Mouse (Mus musculus) hindbrain, embryonic 13.5 days (tissue): ENCODE measurements around the gene Nrxn3. TPM values are rescaled to one million over a fixed set of nuclear protein-coding genes. Genes with fewer than 3 reads are reported as not detected.

Experiments used
- ATAC-seq: fragments of 200-750 bp; cut with Nextera tagmentation; 2 replicates; pipeline ENCODE4 v1.8.0; 2017; ENCODE audit warnings: moderate TSS enrichment; ENCODE audit not compliant: low FRiP score
- H3K27ac ChIP-seq: fragments of 300-500 bp; sonication (generic); 2 replicates; pipeline ENCODE4 v1.5.1; 2015; ENCODE audit warnings: inconsistent platforms, mild to moderate bottlenecking, moderate library complexity
- H3K27me3 ChIP-seq: fragments of 300-500 bp; sonication (generic); 2 replicates; pipeline ENCODE4 v1.6.1; 2015; ENCODE audit warnings: mild to moderate bottlenecking, inconsistent platforms
- H3K36me3 ChIP-seq: fragments of 300-500 bp; sonication (generic); 2 replicates; pipeline ENCODE4 v1.6.1; 2015; ENCODE audit warnings: mild to moderate bottlenecking, inconsistent platforms
- H3K4me1 ChIP-seq: fragments of 300-500 bp; sonication (generic); replicated peaks from 2 replicates; pipeline ENCODE4 v1.6.1; 2015; ENCODE audit warnings: inconsistent platforms
- H3K4me2 ChIP-seq: fragments of 300-500 bp; sonication (generic); 2 replicates; pipeline ENCODE4 v1.6.1; 2015; ENCODE audit warnings: inconsistent platforms, mild to moderate bottlenecking, moderate library complexity
- H3K4me3 ChIP-seq: fragments of 300-500 bp; sonication (generic); 2 replicates; pipeline ENCODE4 v1.5.1; 2015; ENCODE audit warnings: mild to moderate bottlenecking, inconsistent platforms
- H3K9ac ChIP-seq: fragments of 300-500 bp; sonication (generic); 2 replicates; pipeline ENCODE4 v1.6.1; 2015; ENCODE audit warnings: mild to moderate bottlenecking, inconsistent platforms
- H3K9me3 ChIP-seq: fragments of 300-500 bp; sonication (generic); 2 replicates; pipeline ENCODE4 v1.6.1; 2016; ENCODE audit warnings: inconsistent platforms
- WGBS: fragments of 180-500 bp; shearing (Covaris S2); methylation state at CpG from one replicate; pipeline ENCODE4 v1.1.7; 2015; 5-methylcytosine and 5-hydroxymethylcytosine counted together
- polyA plus RNA-seq: library from polyadenylated mRNA; unstranded; fragments of >200 nt; fragmentation: Nextera tagmentation; extraction: Ambion mirVana; gene quantifications from 2 replicates; pipeline ENCODE4 v1.2.1, GENCODE M21; 2015

The Nrxn3 gene
- polyA plus RNA-seq, result 84.3 and 92.1 TPM in 2 replicates

GRCm38 (mm10) chr12:88722691-88723070 is at the start of gene Nrxn3:
Gene Nrxn3, plus strand, starts transcription at chr12:88722876.
- Histone ChIP-seq H3K9ac (peak within 1 kb of the TSS; percentile 71), H3K4me1 (peaks cover 10% of the 10 kb centered on the region), H3K36me3 (no peaks in the 10 kb centered on the region), H3K9me3 (no peaks in the 10 kb centered on the region), H3K27ac (peak within 1 kb of the TSS; percentile 53; the same call in 1 of the 2 replicates), H3K4me3 (peak within 1 kb of the TSS; percentile 48), H3K27me3 (no peaks in the 10 kb centered on the region), H3K4me2 (peak within 1 kb of the TSS; percentile 55)
- ATAC-seq, result peak; percentile 96
- WGBS, result 1% methylated on average over 9 of the region's 9 CpGs

DNA sequence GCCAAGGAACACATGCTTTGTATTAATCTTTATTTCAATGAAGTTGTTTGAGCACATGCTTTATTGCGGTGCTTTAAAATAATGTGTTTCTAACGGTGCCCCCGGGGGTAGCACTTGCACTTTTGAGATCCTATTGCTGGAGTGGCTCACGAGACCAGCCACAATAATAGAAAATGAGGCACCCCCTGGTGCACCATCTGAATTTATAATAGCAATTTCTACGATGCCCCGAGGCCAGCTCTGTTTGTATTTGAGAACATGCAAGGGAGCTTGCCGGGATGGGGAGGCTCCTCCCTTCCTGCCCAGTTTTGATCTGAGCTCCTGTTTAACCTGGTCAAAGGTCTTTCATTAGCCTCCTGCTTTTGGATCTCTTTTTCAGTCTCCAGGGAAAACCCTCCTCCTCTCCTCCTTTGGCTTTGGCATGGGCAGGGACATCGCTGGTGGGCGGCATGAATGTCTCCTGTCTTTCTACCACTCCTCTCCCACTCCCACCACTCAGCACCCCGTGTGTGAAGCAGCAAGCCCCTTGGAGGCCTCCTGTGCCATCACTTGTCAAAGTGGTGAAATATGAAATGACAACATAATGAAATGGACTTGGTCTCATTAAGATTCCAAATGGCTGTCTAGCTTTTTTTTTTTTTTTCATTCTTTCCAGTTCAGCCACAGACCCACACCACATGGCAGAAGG is 18.4 kb upstream of the Nrxn3 start:
- H3K4me1 ChIP-seq, result peaks cover 14% of the 10 kb centered on the region
- peak overlapping the region; percentile 52 for H3K27ac ChIP-seq
- peak; percentile 67 for ATAC-seq
- H3K4me3 ChIP-seq, result no peak overlapping the region
- no peaks in the 10 kb centered on the region for H3K9me3 ChIP-seq
- no peak overlapping the region for H3K4me2 ChIP-seq
- H3K9ac ChIP-seq, result no peak overlapping the region
- no peaks in the 10 kb centered on the region for H3K27me3 ChIP-seq
- 44% methylated on average over 10 of the region's 10 CpGs for WGBS
- no peaks in the 10 kb centered on the region for H3K36me3 ChIP-seq

DNA sequence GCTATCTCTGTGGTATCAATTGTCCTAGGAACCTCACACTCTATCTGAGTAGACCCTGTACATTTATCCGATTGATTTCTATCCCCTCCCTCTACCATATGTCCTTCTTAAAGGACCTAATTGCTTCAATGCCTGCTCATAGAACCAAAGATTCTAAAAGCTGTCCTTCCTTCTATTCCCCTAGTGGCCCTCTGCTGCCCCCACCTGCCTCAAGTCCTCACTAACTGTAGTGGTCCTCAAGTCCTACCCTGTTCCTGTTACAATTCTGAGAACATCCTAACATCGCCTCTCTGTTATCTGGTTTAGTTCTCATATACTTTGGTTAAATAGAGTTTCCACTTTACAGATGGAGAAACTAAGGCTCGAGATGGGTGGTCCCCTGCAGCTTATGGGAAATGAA is 16.7 kb upstream of the Nrxn3 start:
- ATAC-seq, result no peak

GRCm38 (mm10) chr12:88707786-88708185 is 14.9 kb upstream of the Nrxn3 start:
- Histone ChIP-seq H3K27ac (no peak overlapping the region), H3K27me3 (no peaks in the 10 kb centered on the region), H3K4me2 (no peak overlapping the region), H3K4me3 (no peak overlapping the region), H3K36me3 (no peaks in the 10 kb centered on the region), H3K9ac (no peak overlapping the region), H3K4me1 (peaks cover 18% of the 10 kb centered on the region), H3K9me3 (no peaks in the 10 kb centered on the region)
- WGBS, result 90% methylated on average over 3 of the region's 3 CpGs
- ATAC-seq, result no peak

More for the DNA sequence above, 16.7 kb upstream of the Nrxn3 start:
- peaks cover 18% of the 10 kb centered on the region for H3K4me1 ChIP-seq
- no peak overlapping the region for H3K9ac ChIP-seq
- no peak overlapping the region for H3K27ac ChIP-seq
- no peaks in the 10 kb centered on the region for H3K36me3 ChIP-seq
- 77% methylated on average over 3 of the region's 3 CpGs for WGBS
- no peak overlapping the region for H3K4me3 ChIP-seq
- no peak overlapping the region for H3K4me2 ChIP-seq
- no peaks in the 10 kb centered on the region for H3K27me3 ChIP-seq
- no peaks in the 10 kb centered on the region for H3K9me3 ChIP-seq

DNA sequence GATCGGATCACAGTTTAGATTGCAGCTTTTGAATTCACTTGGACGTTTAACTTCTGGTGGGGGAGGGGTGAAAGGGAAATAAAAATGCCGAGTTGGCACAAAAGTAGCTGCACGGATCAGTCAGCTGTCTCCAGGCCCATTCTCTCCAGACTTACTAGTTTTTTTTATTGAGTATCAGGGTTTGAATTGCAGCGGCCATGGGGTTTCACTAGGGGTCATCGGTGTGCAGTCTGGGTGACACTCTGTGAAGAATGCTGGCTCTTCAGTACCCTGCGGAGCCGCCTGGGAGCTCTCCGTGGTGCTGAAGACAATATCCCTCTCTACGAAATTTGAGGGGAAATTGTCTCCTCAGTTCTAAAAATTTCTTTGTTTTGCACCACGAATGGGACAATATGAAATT is 13.5 kb upstream of the Nrxn3 start:
- 0 out of 2 replicates have a peak, but pooled peaks have one; percentile 54 for ATAC-seq
- Histone ChIP-seq H3K9ac (no peak overlapping the region), H3K27me3 (no peaks in the 10 kb centered on the region), H3K36me3 (no peaks in the 10 kb centered on the region), H3K4me1 (peaks cover 13% of the 10 kb centered on the region), H3K4me3 (no peak overlapping the region), H3K9me3 (no peaks in the 10 kb centered on the region), H3K4me2 (no peak overlapping the region), H3K27ac (no peak overlapping the region)
- 8% methylated on average over 11 of the region's 11 CpGs for WGBS

DNA sequence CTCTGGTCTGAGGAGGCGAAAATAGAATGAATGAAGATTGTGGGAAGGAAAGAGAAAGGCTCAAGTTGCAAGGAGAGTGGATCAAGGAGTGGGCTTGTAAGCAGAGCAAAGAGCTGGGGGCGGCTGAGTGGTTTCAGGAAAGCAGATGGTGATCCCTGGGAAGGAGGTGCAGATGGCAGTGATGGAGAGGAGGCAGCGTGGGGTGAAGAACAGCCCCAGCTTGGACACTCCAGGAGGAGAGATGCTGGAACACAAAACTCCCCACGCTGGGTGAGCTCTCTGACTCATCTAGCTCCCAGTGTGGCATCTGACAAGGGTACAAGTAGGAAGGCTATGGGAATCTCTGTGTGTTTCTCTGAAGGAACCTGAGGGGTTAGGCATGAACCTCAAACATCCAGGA is 9.2 kb upstream of the Nrxn3 start:
- no peaks in the 10 kb centered on the region for H3K9me3 ChIP-seq
- no peak overlapping the region for H3K27ac ChIP-seq
- no peaks in the 10 kb centered on the region for H3K36me3 ChIP-seq
- H3K4me3 ChIP-seq, result no peak overlapping the region
- 0 out of 2 replicates have a peak, but pooled peaks cover 8% of the 10 kb centered on the region for H3K4me1 ChIP-seq
- H3K27me3 ChIP-seq, result no peaks in the 10 kb centered on the region
- no peak overlapping the region for H3K4me2 ChIP-seq
- WGBS, result 72% methylated on average over 4 of the region's 4 CpGs
- ATAC-seq, result no peak
- no peak overlapping the region for H3K9ac ChIP-seq

GRCm38 (mm10) chr12:88722031-88722690 is 515 bp upstream of the Nrxn3 start:
- peak; percentile 34; the same call in 1 of the 2 replicates for ATAC-seq
- H3K4me2 ChIP-seq, result peak overlapping the region; percentile 55
- H3K9ac ChIP-seq, result 0 out of 2 replicates have a peak overlapping the region, but pooled peaks have one; percentile 15
- H3K36me3 ChIP-seq, result no peaks in the 10 kb centered on the region
- no peaks in the 10 kb centered on the region for H3K27me3 ChIP-seq
- H3K9me3 ChIP-seq, result no peaks in the 10 kb centered on the region
- 39% methylated on average over 3 of the region's 3 CpGs for WGBS
- H3K4me1 ChIP-seq, result peaks cover 8% of the 10 kb centered on the region
- peak overlapping the region; percentile 48 for H3K4me3 ChIP-seq
- H3K27ac ChIP-seq, result peak overlapping the region; percentile 53; the same call in 1 of the 2 replicates

DNA sequence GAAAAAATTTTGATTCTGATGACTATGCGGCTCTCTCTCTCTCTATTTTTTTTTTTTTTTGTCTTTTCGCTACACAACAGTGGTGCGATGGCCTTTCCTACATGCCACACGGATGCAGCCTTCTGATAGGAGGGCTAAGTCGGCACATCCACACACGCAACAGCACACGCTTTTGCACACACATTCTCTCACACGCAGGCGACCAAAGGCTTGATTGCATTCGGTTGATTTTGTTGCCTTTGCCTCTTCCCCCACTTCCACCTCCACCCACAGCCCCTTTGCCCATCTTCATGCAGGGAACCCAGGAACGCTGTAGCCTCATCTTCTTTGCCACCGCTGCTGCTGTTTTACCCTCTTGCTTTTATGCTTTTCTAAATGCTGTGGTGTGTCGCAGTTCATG is 3.6 kb downstream of the Nrxn3 start:
- peak overlapping the region; percentile 64 for H3K9ac ChIP-seq
- H3K36me3 ChIP-seq, result no peaks in the 10 kb centered on the region
- peak overlapping the region; percentile 48 for H3K4me3 ChIP-seq
- H3K4me2 ChIP-seq, result peak overlapping the region; percentile 55
- no peaks in the 10 kb centered on the region for H3K9me3 ChIP-seq
- peaks cover 27% of the 10 kb centered on the region for H3K4me1 ChIP-seq
- peak overlapping the region; percentile 92 for H3K27ac ChIP-seq
- WGBS, result 76% methylated on average over 13 of the region's 13 CpGs
- ATAC-seq, result no peak
- no peaks in the 10 kb centered on the region for H3K27me3 ChIP-seq

GRCm38 (mm10) chr12:88726755-88727154 is 4.1 kb downstream of the Nrxn3 start:
- H3K36me3 ChIP-seq, result no peaks in the 10 kb centered on the region
- ATAC-seq, result peak; percentile 43
- WGBS, result 62% methylated on average over 6 of the region's 6 CpGs
- peak overlapping the region; percentile 55 for H3K4me2 ChIP-seq
- no peaks in the 10 kb centered on the region for H3K9me3 ChIP-seq
- peak overlapping the region; percentile 92 for H3K27ac ChIP-seq
- peak overlapping the region; percentile 48 for H3K4me3 ChIP-seq
- H3K27me3 ChIP-seq, result no peaks in the 10 kb centered on the region
- H3K9ac ChIP-seq, result peak overlapping the region; percentile 64
- H3K4me1 ChIP-seq, result peaks cover 27% of the 10 kb centered on the region

DNA sequence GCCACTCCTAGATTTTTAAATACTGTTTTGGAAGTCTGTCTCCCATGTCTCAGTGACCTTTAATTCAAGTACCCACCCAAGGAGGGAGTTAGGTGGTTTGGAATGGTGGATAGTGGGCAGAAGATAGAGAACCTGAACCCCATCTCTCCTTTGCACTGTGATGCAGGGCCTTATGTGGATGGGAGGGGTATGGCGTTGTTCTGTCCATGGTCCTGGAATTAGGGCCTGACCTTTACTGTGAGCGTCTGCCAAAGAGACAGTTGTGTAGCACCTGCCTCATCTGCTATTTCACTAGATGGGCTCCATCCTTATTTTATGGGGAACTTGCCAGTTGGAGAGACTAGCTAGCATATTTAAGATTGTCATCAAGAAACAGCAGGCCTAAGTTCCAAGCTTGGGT is 8.0 kb downstream of the Nrxn3 start:
- Histone ChIP-seq H3K27ac (no peak overlapping the region), H3K9ac (no peak overlapping the region), H3K4me3 (no peak overlapping the region), H3K9me3 (no peaks in the 10 kb centered on the region), H3K4me2 (no peak overlapping the region), H3K4me1 (peaks cover 20% of the 10 kb centered on the region; the same call in 1 of the 2 replicates), H3K27me3 (no peaks in the 10 kb centered on the region), H3K36me3 (no peaks in the 10 kb centered on the region)
- 66% methylated on average over 2 of the region's 2 CpGs for WGBS
- ATAC-seq, result no peak

DNA sequence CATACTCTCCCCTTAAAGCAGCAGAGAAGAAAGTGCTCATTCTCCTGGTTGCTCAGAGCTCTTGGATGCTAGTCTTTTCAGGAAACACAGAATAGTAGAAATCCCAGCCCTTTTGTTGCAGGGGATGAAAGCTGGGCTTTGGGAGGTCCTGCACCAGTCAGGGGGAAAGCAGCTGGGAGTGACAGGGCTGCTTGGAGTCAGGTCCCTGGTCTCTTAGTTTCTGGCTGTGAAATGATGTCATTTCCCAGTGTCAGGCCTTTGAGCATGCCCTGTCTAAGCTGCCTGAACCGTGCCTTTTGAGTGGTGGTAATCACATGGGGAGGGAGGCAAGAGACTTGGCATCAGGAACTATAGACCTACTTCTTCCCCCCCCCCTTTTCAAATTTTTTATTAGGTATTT is 12.4 kb downstream of the Nrxn3 start:
- Histone ChIP-seq H3K27ac (no peak overlapping the region), H3K4me3 (no peak overlapping the region), H3K9me3 (no peaks in the 10 kb centered on the region), H3K4me2 (no peak overlapping the region), H3K4me1 (0 out of 2 replicates have a peak, but pooled peaks cover 8% of the 10 kb centered on the region), H3K27me3 (no peaks in the 10 kb centered on the region), H3K9ac (no peak overlapping the region), H3K36me3 (no peaks in the 10 kb centered on the region)
- ATAC-seq, result no peak
- 25% methylated on average over 1 of the region's 1 CpGs for WGBS

GRCm38 (mm10) chr12:88737081-88737480 is 14.4 kb downstream of the Nrxn3 start:
- Histone ChIP-seq H3K4me1 (no peaks in the 10 kb centered on the region), H3K36me3 (no peaks in the 10 kb centered on the region), H3K4me2 (no peak overlapping the region), H3K9me3 (no peaks in the 10 kb centered on the region), H3K4me3 (no peak overlapping the region), H3K27me3 (no peaks in the 10 kb centered on the region), H3K9ac (no peak overlapping the region), H3K27ac (no peak overlapping the region)
- ATAC-seq, result no peak
- WGBS, result 81% methylated on average over 4 of the region's 4 CpGs
